Mouse (Mus musculus): ENCODE data around the gene Olfr504. TPM values are rescaled to one million over a fixed set of nuclear protein-coding genes. Genes with fewer than 3 reads are reported as not detected.

Olfr504 gene
- total RNA-seq (2023): not detected

DNA sequence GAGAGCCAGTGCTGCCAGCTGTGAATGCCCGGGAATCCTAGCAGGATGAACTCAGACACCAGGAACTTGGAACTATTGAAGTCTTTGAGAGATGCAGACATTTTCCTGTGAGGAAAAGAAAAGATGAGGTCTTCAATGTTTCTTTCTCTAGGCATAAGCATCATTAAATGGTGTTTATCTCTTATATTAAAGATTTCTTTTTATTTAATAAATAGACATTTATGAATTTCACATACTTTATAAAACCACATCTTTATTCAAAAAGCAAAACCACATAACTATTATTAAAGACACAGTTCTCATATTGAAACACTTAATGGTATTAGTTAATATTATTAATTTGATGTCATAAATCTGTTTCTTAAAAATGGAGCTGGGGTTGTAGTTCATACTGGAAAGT lies at the start of gene Olfr504:
Gene Olfr504 (minus strand): TSS at position 101 of the 400 bp plus-strand sequence.

GRCm38 (mm10) chr7:108610487-108610886 lies 44.9 kb upstream of the Olfr504 start, which contains the start of gene Olfr506:
TSS of gene Olfr506 (plus strand) at chr7:108610787.

GRCm38 (mm10) chr7:108544227-108544626 lies 21.4 kb downstream of the Olfr504 start, which contains the start of gene Olfr503:
TSS of gene Olfr503 (plus strand) at chr7:108544527.

DNA sequence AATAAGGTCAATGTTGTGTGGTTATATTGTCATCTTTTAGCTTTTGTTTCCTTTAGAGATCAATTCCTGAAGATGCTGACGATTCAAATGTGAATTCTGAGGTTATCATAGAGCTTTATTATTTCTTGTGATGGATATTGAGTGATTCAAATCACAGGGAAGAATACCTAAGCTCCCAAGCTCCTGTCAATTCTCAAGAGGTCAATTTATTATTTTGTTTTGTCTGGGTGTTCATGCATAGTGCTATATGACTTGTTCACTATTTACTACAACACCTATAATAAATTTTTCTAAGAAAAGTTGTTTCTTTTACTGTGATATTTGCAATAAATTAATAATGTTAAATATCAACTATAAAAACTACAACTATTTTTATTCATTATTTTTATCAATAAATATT lies 40.6 kb downstream of the Olfr504 start, which contains the start of gene Olfr502:
Gene Olfr502 (minus strand): TSS at position 101 of the 400 bp plus-strand sequence.

Other genes starting within 250 kb of the Olfr504 start
- gene Olfr492, start 242.1 kb downstream of the Olfr504 start, total RNA-seq (2023): not detected
- not detected for gene Olfr493, start 218.8 kb downstream of the Olfr504 start, total RNA-seq (2023)
- not detected for gene Olfr494, start 200.5 kb downstream of the Olfr504 start, total RNA-seq (2023)
- gene Olfr495, start 172.6 kb downstream of the Olfr504 start, total RNA-seq (2023): not detected
- gene Olfr497, start 145.4 kb downstream of the Olfr504 start, total RNA-seq (2023): not detected
- gene Olfr498, start 100.5 kb downstream of the Olfr504 start, total RNA-seq (2023): not detected
- not detected for gene Olfr502, start 40.7 kb downstream of the Olfr504 start, total RNA-seq (2023)
- gene Olfr503, start 21.3 kb downstream of the Olfr504 start, total RNA-seq (2023): not detected
- gene Olfr506, start 45.0 kb upstream of the Olfr504 start, total RNA-seq (2023): not detected
- gene Olfr507, start 56.0 kb upstream of the Olfr504 start, total RNA-seq (2023): not detected
- not detected for gene Olfr508, start 64.2 kb upstream of the Olfr504 start, total RNA-seq (2023)
- gene Olfr509, start 86.1 kb upstream of the Olfr504 start, total RNA-seq (2023): under 1 TPM in 1 of 2 experiments, not detected in 1; 0.15 TPM
- not detected for gene Olfr510, start 100.6 kb upstream of the Olfr504 start, total RNA-seq (2023)
- not detected for gene Olfr512, start 147.5 kb upstream of the Olfr504 start, total RNA-seq (2023)
- not detected for gene Olfr513, start 185.2 kb upstream of the Olfr504 start, total RNA-seq (2023)

Data from B cell, adult 67 days (primary cell).